Mouse (Mus musculus) C2C12 (cell line): ENCODE results near the gene Prkce.

ENCODE experiments used
- CTCF ChIP-seq: IDR thresholded peaks from one replicate; pipeline ENCODE4 v1.5.1; 2011; ENCODE audit not compliant: control insufficient read depth, insufficient read depth, insufficient read length
- MAX ChIP-seq: IDR thresholded peaks from one replicate; pipeline ENCODE4 v1.6.1; 2011; ENCODE audit warnings: mild to moderate bottlenecking, control low read depth
- MYOG ChIP-seq: IDR thresholded peaks from one replicate; pipeline ENCODE4 v1.6.1; 2011; ENCODE audit not compliant: control insufficient read depth, insufficient read length; ENCODE audit errors: extremely low read depth

GRCm38 (mm10) chr17:86363356-86363755, 195.8 kb downstream of the Prkce start:
- TF ChIP-seq CTCF (no peak), MYOG (no peak), MAX (no peak)
